In the genomic region with DNA sequence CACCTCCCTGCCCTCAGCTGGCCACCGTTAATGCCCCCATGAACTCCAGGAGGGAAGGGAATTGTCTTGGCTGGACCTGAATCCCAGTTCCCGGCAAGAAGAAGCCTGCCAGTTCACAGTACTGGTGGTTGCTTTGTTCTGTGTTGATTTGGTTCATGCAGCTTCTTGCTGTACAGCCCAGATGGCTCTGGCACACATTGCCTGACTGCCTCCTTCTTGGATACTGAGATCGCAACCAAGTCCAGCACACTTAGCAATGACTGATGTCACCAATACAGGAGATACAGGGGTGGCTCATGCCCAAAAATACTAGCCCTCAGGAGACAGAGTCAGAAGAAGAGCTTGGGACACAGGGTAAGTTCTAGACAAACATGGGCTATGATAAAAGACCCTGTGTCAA, we compare ENCODE assay signal across 16 mouse cellular contexts. TPM values are rescaled to one million over a fixed set of nuclear protein-coding genes. Genes with fewer than 3 reads are reported as not detected.
DNase-seq lines count a peak whose midpoint lies in the region; ATAC-seq and TF ChIP-seq lines count a peak whose summit lies in the region.
"Had no signal": no experiment of that assay in that cellular context is flagged by ENCODE, and none has a peak within 500 bp of the region (broad histone marks: within the 10 kb centered on the region; RNA-seq: fewer than 3 reads in every experiment).

No protein-coding gene starts in this region.

- 64% methylated on average over 3 of the region's 3 CpGs for WGBS in intestine, embryonic 16.5 days

- peak; percentile 36 to 74 for DNase-seq in layer of hippocampus, adult 2 months (ENCODE audit: low spot score in 2 of 2)
- no peak for DNase-seq in layer of hippocampus, postnatal 25 days (ENCODE audit: extremely low spot score in 1 of 2, low spot score in 1 of 2)
- DNase-seq in brain, embryonic 18.5 days (ENCODE audit: low read depth, low spot score): peak; percentile 60
- peak; percentile 71 for DNase-seq in cerebellum, adult 9-11 months
- DNase-seq in layer of hippocampus, postnatal 14 days (ENCODE audit: low spot score in 2 of 2): peak; percentile 53 to 77
- DNase-seq in lung, postnatal 14 days: no peak
- DNase-seq: gastrocnemius, adult 2 months; kidney, postnatal 10 days; lung, adult 18-20 months had no signal

- H3K27me3 ChIP-seq in intestine, embryonic 16.5 days (replicated peaks; ENCODE audit: control insufficient read depth, insufficient read depth, low read length): no peaks in the 10 kb centered on the region

- H3K4me1 ChIP-seq in intestine, embryonic 16.5 days (ENCODE audit: control insufficient read depth, insufficient read depth, low read length): 0 out of 2 replicates have a peak, but pooled peaks cover 4% of the 10 kb centered on the region
- H3K4me1 ChIP-seq: heart, embryonic 12.5 days had no signal

- no peak overlapping the region for H3K9ac ChIP-seq in intestine, embryonic 16.5 days (ENCODE audit: low read depth, low read length)
- H3K9ac ChIP-seq: heart, embryonic 12.5 days; hindbrain, embryonic 14.5 days had no signal

- ATAC-seq in intestine, embryonic 16.5 days: no peak
- ATAC-seq: CD4-positive, CD25-positive, alpha-beta regulatory T cell, adult 4 months; Patski had no signal

- no peaks in the 10 kb centered on the region for H3K9me3 ChIP-seq in intestine, embryonic 16.5 days (ENCODE audit: control insufficient read depth, low read length)
- H3K9me3 ChIP-seq: heart, embryonic 12.5 days; megakaryocyte, embryonic 14.5 days had no signal

- no peak for TF ChIP-seq CTCF in layer of hippocampus, adult 2 months (conservative IDR thresholded peaks at IDR 0.05)

- no peak overlapping the region for H3K4me3 ChIP-seq in layer of hippocampus, adult 2 months
- H3K4me3 ChIP-seq in intestine, embryonic 16.5 days (ENCODE audit: low read length): no peak overlapping the region
- H3K4me3 ChIP-seq: gastrocnemius, adult 2 months; heart, embryonic 12.5 days; megakaryocyte, embryonic 14.5 days had no signal

- no peak overlapping the region for H3K4me2 ChIP-seq in intestine, embryonic 16.5 days (ENCODE audit: low read depth, low read length)
- H3K4me2 ChIP-seq: heart, embryonic 12.5 days; hindbrain, embryonic 14.5 days had no signal

- H3K36me3 ChIP-seq in intestine, embryonic 16.5 days (ENCODE audit: control insufficient read depth, insufficient read depth, low read length): no peaks in the 10 kb centered on the region
- H3K36me3 ChIP-seq: heart, embryonic 12.5 days had no signal

- peak overlapping the region; percentile 87 for H3K27ac ChIP-seq in layer of hippocampus, adult 2 months
- no peak overlapping the region for H3K27ac ChIP-seq in intestine, embryonic 16.5 days (ENCODE audit: low read length)
- H3K27ac ChIP-seq: gastrocnemius, adult 2 months; hindbrain, embryonic 14.5 days had no signal

RNA-seq across cellular contexts. Expression of a gene that starts 12.9 kb away (rescaled TPM):
- 100 to 1,000 TPM; 155 to 167 TPM for total RNA-seq in layer of hippocampus, adult 2 months (2021)
- total RNA-seq in layer of hippocampus, postnatal 25 days (2021): 100 to 1,000 TPM; 166 to 185 TPM
- total RNA-seq in layer of hippocampus, postnatal 14 days (2021): 100 to 1,000 TPM; 183 to 186 TPM
- polyA plus RNA-seq in intestine, embryonic 16.5 days (2015; fragmentation: Nextera tagmentation; extraction: Ambion mirVana): 1.6 and 1.7 TPM in 2 replicates
- total RNA-seq: common myeloid progenitor, adult 5-6 weeks; gastrocnemius, adult 2 months had no signal
- polyA plus RNA-seq: CD4-positive, CD25-positive, alpha-beta regulatory T cell, adult 4 months; Patski had no signal

RNA-seq across cellular contexts. Expression of a gene that starts 31.8 kb away (rescaled TPM):
- total RNA-seq in layer of hippocampus, adult 2 months (2021): 100 to 1,000 TPM in 1 of 2 experiments, 10 to 100 TPM in 1; 99.8 to 102 TPM
- 100 to 1,000 TPM in 1 of 2 experiments, 10 to 100 TPM in 1; 92.7 to 104 TPM for total RNA-seq in layer of hippocampus, postnatal 25 days (2021)
- 10 to 100 TPM; 81.7 to 88.5 TPM for total RNA-seq in layer of hippocampus, postnatal 14 days (2021)
- 33.6 and 33.8 TPM in 2 replicates for polyA plus RNA-seq in intestine, embryonic 16.5 days (2015; fragmentation: Nextera tagmentation; extraction: Ambion mirVana)

RNA-seq across cellular contexts. Expression of a gene that starts 44.8 kb away (rescaled TPM):
- 10 to 100 TPM; 13.4 to 15.7 TPM for total RNA-seq in layer of hippocampus, adult 2 months (2021)
- 10 to 100 TPM; 14.7 to 15.2 TPM for total RNA-seq in layer of hippocampus, postnatal 25 days (2021)
- 10 to 100 TPM; 12.8 to 13.4 TPM for total RNA-seq in layer of hippocampus, postnatal 14 days (2021)
- 1.6 and 2.2 TPM in 2 replicates for polyA plus RNA-seq in intestine, embryonic 16.5 days (2015; fragmentation: Nextera tagmentation; extraction: Ambion mirVana)
- total RNA-seq: common myeloid progenitor, adult 5-6 weeks had no signal
- polyA plus RNA-seq: CD4-positive, CD25-positive, alpha-beta regulatory T cell, adult 4 months had no signal

Comparison
In these comparisons a context has a peak if more than half of its experiments do, and no peak if none do; other contexts are left out.
1. DNase-seq: peak in layer of hippocampus, adult 2 months (2 of 2), brain, embryonic 18.5 days (single experiment), cerebellum, adult 9-11 months (single experiment) and layer of hippocampus, postnatal 14 days (2 of 2); none in layer of hippocampus, postnatal 25 days (0 of 2) and lung, postnatal 14 days (single experiment).